Mouse (Mus musculus) testis, adult 2 months (tissue): ENCODE results near the gene Grm7.

Source experiments
- CTCF ChIP-seq: fragments of 200-500 bp; IDR thresholded peaks from 2 replicates; pipeline ENCODE4 v1.5.1; 2012; ENCODE audit warnings: low read depth, mild to moderate bottlenecking, inconsistent platforms, low read length, moderate library complexity; ENCODE audit not compliant: control insufficient read depth, insufficient read depth, insufficient replicate concordance
- POLR2A ChIP-seq: fragments of 200-500 bp; IDR thresholded peaks from 2 replicates; pipeline ENCODE4 v1.6.1; 2012; ENCODE audit warnings: low read depth, mild to moderate bottlenecking, inconsistent platforms, low read length, moderate library complexity; ENCODE audit not compliant: control insufficient read depth

DNA sequence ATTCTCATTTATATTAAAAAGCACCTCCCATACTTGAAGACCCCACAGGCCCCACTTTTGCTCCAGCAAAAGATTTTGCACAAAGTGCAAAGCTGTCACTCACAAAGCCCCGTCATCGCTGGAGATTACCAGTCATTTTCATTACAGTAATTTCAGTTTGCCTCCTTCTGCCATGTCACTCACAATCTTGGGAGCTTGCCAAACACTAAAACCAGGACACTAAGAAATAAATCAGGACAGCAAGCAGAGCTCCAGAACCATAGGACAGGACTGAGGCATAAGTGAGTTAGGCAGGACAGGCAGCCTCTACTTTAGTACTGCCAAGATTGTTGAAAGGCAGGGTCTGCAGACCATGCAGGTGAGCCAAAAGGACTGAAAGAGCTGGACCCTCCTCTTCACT, 884.6 kb downstream of the Grm7 start:
- TF ChIP-seq CTCF (no peak), POLR2A (no peak)
